Mouse (Mus musculus) heart, postnatal 4 days (tissue): ENCODE data around the gene Plaur. TPM values are rescaled to one million over a fixed set of nuclear protein-coding genes. Genes with fewer than 3 reads are reported as not detected.
"Not testable (repeated sequence)": the region's sequence is repeated elsewhere in the genome, so short reads cannot be mapped to it uniquely, and the experiment has no call there.

Source experiments
- DNase-seq: peaks from one replicate; pipeline ENCODE4 v3.0.0; 2021
- total RNA-seq, 2 experiments: library from RNA; stranded (reverse); gene quantifications; 2 replicates each; pipeline ENCODE4 v1.2.3; 2021

The Plaur gene
- total RNA-seq, 2 experiments from 2014 or later = 6.4 to 10.4 TPM

GRCm38 (mm10) chr7:24480121-24480941 lies 18.0 kb downstream of the Plaur start:
- DNase-seq = no peak

- DNase-seq = no peak
Measured at GRCm38 (mm10) chr7:24480986-24481473, 18.7 kb downstream of the Plaur start.

- peak; percentile 87 for DNase-seq
Measured at GRCm38 (mm10) chr7:24481474-24482207, 19.4 kb downstream of the Plaur start, which contains the start of gene Cadm4. Gene Cadm4, plus strand, starts transcription at chr7:24482023.

DNA sequence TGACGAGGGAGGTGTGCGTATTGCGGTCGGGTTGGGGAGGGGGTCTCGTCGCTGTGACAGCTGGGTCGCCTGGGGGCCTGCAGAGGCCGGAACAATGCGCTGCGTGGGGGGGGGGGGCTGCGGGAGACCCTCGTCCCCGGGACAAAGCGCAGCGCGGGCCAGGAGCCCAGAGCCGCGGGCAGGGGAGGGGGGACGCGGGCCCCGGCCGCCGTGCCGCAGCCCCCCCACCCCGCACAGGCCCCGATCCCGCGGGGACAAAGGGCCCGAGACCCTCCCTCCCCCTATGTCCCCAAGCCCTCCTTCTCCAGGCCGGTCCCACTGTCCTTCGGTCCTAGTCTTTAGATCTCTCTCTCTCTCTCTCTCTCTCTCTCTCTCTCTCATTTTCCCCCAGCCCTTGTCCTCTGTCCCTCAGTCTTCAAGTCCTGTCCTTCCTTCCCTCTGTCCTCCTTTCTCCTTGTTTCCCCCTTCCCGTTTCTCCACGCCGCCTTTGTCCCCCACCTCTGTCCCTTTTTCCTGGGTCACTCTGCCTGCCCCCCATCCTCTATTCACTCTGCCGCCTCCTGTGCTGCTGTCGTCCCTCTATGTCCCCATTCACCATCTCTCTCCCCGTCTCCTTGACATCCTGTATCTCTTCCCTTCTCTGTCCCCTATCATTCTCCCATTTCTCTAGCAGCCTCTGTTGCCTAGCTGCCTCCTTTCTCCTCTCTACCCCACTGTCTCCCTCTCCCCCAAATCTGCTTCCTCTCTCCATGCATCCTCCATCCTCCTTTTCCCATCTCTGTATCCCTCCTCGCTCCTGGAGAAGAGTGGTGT lies 20.1 kb downstream of the Plaur start:
- DNase-seq = no peak

DNA sequence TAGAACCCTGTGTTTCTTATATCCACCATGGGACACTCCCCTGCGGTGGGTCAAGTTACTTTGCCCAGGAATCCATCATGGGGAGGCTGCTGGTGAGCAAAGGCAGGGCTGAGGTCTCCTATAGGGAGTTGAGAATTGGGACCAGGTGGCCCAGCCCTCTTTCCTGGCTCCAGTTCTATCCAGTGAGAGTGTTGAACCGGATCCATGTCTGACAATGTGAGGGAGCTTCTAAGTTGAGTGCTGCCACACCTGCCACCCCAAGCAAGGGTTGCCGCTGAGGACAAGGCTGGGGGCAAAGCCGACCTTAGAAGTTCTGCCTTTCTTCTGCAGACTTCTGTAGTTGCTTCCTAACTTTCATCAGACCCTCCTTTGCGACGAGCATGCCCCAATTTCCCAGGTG lies 21.0 kb downstream of the Plaur start:
- not testable (repeated sequence) for DNase-seq

DNA sequence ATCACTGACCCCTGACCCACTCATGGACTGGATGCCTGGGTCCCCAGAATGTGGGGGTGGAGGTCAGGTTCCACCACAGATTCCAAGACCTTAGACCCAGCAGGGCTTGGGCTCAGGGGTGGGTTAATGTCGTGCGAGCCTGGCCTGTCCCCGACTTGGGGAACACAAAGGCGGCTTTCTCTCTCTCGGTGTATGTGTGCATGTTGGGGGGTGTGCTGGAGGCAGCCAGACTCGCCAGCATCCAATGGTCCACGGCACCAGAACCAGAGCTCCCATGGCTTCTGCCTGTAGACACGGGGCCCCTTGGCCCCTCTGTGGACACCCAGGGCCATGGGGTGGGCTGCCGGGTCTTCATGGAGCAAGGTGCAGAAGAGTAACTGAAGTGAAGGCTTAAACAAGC lies 23.2 kb downstream of the Plaur start:
- no peak for DNase-seq

DNA sequence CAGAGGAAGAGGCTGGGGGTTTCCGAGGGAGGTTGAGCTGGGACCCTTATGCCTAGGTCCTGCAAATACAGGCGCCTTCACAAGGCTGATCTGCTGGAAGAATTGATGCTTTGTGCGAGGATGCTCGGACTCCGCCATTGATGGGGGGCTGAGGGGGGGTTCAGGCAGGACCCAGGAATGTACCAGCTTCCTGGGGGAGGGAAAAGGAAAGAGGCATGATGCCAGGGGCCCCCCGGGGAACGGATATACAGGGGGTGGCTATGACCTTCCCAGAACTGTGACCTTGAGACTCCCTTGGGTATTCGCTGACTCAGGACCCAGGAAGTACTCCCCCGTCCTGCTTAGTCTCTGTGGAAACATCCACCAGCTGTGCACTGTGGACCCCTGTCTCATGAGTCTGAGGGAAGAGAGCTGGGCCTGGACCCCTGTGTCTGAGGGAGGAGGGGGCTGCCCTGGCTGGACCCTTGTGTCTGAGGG lies 24.4 kb downstream of the Plaur start:
- DNase-seq = no peak

GRCm38 (mm10) chr7:24487403-24487802 lies 25.1 kb downstream of the Plaur start:
- no peak for DNase-seq

DNA sequence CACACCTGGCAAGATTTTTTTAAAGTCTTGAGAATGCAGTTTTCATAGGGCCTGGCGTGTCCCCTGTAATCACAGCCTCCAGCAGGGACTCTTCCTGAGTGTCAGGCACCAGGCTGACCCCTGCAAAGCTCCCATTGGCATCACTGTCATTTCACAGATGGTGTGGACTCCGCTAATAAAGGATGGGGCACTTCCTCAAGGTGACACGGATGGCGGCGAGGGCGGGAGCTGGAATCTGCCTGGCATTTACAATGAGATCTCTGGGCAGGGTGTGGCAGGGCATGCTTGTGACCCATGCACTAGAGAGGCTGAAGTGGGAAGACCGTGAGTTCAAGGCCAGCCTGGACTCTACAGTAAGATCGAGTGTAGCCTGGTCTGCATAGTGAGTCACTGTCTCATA lies 26.0 kb downstream of the Plaur start:
- no peak for DNase-seq

- no peak for DNase-seq
Measured at GRCm38 (mm10) chr7:24499856-24500577, 37.7 kb downstream of the Plaur start.

DNA sequence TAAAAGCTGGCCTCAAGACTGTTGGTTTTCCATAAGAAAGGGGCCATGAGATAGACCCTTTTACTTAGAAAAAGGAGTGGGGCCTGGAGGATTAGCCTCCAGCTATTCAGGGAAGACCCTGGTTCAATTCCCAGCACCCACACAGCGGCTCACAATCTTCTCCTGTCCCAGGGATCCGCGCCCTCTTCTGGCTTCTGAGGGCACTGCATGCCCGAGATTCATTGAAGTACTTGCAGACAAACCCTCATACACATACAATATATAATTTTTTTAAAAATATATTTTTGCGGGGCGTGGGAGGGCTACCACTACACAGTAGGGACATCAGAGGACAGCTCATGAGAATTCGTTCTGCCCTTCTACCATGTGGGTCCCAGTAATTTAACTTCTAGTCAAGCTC lies 38.6 kb downstream of the Plaur start:
- peak; percentile 60 for DNase-seq

- peak; percentile 39 for DNase-seq
Measured at GRCm38 (mm10) chr7:24501492-24501891, 39.2 kb downstream of the Plaur start.

GRCm38 (mm10) chr7:24504004-24504403 lies 41.7 kb downstream of the Plaur start:
- no peak for DNase-seq

GRCm38 (mm10) chr7:24504868-24505267 lies 42.6 kb downstream of the Plaur start:
- no peak for DNase-seq

DNA sequence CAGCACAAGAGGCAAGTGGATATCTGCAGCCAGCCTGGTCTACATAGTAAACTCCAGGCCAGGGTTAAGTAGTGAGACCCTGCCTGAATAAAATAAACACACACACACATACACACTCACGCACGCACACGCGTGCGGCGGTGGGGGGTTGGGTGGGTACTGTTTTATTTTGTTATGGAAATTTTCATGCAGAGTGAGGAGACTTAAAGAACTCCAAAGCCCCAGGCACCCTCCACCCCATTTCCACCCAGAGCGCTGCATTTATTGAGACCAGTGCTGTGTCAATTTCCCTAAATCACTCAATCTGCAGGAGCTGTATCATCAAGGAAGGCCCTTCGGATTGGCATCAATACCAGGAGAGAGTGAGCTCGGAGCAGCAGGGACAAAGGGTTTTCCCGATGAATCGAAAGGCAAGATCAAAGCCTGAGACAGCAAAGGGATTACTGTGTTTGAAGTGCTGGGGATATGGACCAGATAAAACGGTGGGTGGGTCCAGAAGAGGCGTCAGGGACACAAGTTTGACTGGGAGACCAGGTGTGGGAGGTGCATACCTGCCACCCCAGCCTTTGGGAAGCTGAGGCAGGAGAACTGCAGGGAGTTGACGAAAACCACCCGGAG lies 43.3 kb downstream of the Plaur start:
- DNase-seq = no peak

GRCm38 (mm10) chr7:24506065-24506459 lies 43.8 kb downstream of the Plaur start:
- peak; percentile 59 for DNase-seq

GRCm38 (mm10) chr7:24506476-24506837 lies 44.2 kb downstream of the Plaur start:
- DNase-seq = peak; percentile 70

- peak; percentile 89 for DNase-seq
Measured at GRCm38 (mm10) chr7:24506838-24507725, 44.8 kb downstream of the Plaur start, which contains the start of gene Zfp428. Gene Zfp428, plus strand, starts transcription at chr7:24507006.

DNA sequence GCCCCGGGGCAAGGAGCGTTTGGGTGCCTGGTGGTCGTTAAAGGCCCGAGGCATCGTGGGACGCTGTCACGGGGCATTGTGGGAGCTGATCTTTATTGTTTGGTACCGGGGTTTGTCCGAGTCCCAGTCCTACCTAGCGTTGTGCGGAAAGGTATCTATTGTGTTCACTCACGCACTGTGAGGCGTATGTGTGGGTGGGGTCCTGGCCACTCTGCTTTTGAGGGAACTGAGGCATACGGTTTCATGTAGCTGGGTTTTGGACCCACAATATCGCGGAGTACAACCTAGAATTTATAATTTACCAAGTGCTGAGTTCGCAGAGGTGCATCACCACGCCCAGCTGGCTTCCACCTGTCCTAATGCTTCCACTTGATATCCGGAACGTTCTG lies 45.4 kb downstream of the Plaur start:
- peak; percentile 23 for DNase-seq

DNA sequence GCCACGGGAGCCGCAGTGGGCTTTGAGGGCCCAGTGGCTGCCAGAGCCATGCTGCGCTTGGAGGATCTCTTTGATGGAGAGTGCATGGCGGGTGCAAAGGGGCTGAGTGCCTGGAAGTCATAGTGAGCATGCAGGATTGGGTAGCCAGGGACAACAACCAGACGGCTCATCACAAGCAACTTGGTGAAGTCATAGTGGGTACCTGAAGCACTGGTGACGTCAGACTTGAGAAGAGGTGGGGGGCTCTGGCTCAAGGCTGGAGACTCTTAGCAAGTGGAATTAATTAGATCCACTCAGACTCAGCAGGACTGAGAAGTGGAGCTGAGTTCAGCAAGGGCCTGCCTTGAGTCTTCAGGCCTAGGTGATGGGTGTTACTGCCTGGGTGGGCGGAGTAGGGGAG lies 50.1 kb downstream of the Plaur start, which contains the start of gene AC161166.1:
TSS of gene AC161166.1 (minus strand) at position 101 of the 400 bp plus-strand sequence.
- no peak for DNase-seq
